Mouse (Mus musculus): ENCODE results near the gene Tspoap1. TPM values are rescaled to one million over a fixed set of nuclear protein-coding genes. Genes with fewer than 3 reads are reported as not detected.
A peak's percentile ranks its signal among the peaks of the same experiment; 100 is the strongest.

Gene Tspoap1
- polyA plus RNA-seq, 1 experiment from 2014 or later = 1.5 TPM

DNA sequence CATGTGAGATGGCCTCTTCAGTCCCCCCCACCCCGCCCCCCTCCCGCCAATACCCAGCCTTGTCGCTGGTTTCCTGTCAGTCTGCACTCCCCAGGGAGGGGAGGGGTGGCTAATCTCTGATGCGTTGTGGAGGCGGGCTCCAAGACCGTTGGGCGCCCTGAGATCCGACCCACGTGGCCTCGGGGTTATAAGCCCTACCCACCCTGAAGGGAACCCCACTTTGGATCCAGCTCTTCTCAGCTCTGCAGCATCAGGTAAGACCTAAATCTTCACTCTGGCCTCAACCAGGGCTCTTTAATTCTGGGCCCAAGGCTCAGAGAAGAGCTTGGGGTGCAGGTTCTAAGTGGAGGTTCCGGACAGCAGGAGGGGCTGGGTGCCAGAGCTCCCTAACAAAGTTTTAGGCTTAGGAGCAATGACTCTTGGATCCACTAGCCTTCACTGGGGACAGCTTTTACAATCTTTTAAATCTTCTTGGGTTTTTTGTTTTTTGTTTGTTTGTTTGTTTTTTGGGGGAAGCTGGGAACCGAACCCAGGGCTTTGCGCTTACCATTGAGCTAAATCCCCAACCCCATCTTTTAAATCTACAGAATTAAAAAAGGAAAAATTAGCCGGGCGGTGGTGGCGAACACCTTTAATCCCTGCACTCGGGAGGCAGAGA is 4.9 kb upstream of the Tspoap1 start:
- Histone ChIP-seq H3K36me3 (no peaks in the 10 kb centered on the region), H3K27ac (peak overlapping the region; percentile 77)

DNA sequence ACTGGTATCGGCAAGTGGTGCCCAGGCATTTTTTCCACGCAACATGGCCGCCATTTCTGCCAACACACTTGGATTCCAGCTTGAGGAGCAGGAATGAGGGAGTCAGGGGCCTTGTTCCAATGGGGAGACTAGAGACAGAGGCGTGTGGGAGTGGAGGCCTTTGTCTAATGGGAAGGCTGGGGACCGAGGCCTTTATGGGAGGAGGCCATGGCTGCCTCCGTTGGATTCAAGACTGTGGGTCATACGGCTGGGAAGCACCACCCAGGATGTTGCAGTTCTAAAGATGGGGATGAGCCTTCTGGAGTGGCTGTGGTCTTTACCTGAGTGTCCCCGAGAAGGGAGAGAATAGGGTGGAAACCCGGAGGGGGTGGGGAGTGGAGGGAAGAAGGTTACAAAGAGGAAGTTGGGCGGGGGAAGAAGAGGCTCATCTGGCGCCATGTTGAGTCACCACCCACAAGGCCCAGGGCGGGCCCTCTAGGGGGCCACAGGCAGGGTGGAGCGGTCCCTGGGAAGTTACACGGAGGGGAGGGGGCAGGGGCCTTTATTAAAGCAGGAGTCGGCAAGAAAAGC is 4.0 kb upstream of the Tspoap1 start:
- H3K9me3 ChIP-seq = no peaks in the 10 kb centered on the region
- H3K27ac ChIP-seq = peak overlapping the region; percentile 19
- 76% methylated on average over 15 of the region's 15 CpGs for WGBS
- DNase-seq (ENCODE audit: low spot score) = no peak
- H3K4me3 ChIP-seq = peak overlapping the region; percentile 46
- H3K4me1 ChIP-seq = peaks cover 23% of the 10 kb centered on the region
- no peaks in the 10 kb centered on the region for H3K36me3 ChIP-seq
- peaks cover 21% of the 10 kb centered on the region for H3K27me3 ChIP-seq (ENCODE audit: insufficient read depth, poor library complexity, severe bottlenecking)

More for the DNA sequence above, 4.9 kb upstream of the Tspoap1 start:
- Histone ChIP-seq H3K4me1 (peaks cover 21% of the 10 kb centered on the region), H3K9me3 (no peaks in the 10 kb centered on the region), H3K4me3 (peak overlapping the region; percentile 46), H3K27me3 (ENCODE audit: insufficient read depth, poor library complexity, severe bottlenecking) (peaks cover 12% of the 10 kb centered on the region)
- 59% methylated on average over 17 of the region's 17 CpGs for WGBS
- peak; percentile 95 for DNase-seq (ENCODE audit: low spot score)

DNA sequence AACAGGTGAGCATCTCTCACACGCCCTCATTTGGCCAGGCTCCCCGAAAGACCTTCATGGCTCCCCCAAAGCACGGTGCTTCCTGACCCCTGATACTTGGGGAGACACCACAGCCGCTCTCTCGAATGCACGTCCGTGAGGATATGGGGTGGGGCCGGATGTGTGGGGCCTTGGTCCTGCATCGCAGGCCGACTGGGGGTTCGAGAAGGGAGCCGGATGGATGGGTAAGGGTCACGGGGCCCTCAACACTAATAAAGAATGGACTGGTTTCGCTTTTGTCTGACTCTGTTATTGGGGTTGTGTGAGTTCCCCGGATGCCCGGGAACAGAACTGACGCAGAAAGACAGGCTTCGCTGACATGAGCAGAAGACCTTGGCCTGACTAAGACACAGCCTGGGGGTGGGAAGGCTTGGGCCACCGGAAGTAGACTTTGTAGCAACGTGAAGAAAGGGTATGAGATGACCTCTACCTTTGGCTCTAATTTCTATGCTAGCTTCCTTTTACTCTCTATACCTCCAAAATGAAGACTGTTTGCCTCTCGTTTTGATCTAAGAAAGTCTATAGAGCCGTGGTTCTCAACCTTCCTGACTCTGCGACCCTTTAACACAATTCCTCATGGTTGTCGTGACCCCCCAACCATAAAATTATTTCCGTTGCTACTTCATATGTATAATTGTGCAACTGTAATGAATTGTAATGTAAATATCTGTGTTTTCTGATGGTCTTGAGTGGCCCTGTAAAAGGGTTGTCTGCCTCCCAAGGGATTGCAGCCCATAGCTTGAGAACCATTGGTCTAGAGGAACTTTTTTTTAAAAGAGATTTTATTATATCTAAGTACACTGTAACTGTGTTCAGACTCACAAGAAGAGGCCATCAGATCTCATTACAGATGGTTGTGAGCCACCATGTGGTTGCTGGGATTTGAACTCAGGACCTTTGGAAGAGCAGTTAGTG is 3.1 kb upstream of the Tspoap1 start:
- H3K36me3 ChIP-seq = no peaks in the 10 kb centered on the region
- H3K9me3 ChIP-seq = no peaks in the 10 kb centered on the region
- peak overlapping the region; percentile 19; the same call in 1 of the 2 replicates for H3K27ac ChIP-seq
- whole genome bisulfite sequencing = 80% methylated on average over 25 of the region's 25 CpGs
- no peak for DNase-seq (ENCODE audit: low spot score)
- peaks cover 16% of the 10 kb centered on the region for H3K4me1 ChIP-seq
- peak overlapping the region; percentile 46 for H3K4me3 ChIP-seq
- H3K27me3 ChIP-seq (ENCODE audit: insufficient read depth, poor library complexity, severe bottlenecking) = peaks cover 30% of the 10 kb centered on the region

DNA sequence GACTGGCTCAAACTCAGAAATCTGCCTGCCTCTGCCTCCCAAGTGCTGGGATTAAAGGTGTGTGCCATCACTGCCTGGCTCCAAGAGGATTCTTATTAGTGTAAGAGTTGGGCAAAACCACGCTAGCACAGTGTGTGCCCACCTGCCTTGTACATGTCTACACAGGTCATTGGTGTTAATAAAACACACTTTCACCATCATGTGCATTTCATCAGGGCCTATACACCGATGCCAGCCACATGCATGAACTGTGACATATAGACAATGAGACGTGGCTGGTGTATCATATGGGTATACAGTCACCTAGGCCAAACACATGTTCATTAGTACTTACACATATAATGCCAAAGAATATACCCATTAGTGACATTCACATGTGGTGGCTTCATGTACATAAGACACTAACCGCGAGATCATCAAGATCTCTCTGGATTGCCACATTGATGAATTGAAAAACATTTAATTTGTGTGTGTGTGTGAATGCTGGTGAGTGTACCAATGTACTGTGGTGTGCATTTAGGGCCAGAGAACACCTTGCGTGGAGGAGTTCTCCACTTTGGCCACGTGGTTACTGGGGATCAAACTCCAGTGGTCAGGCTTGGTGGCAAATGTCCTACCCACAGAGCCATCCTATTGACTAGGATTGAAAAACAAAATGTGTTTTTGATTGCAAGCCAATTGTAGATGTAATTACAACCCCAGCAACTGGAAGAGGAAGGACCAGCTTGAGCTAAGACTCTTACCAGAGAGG is 2.0 kb upstream of the Tspoap1 start:
- Histone ChIP-seq H3K4me1 (peaks cover 18% of the 10 kb centered on the region), H3K36me3 (no peaks in the 10 kb centered on the region), H3K4me3 (no peak overlapping the region), H3K27ac (no peak overlapping the region), H3K9me3 (no peaks in the 10 kb centered on the region), H3K27me3 (ENCODE audit: insufficient read depth, poor library complexity, severe bottlenecking) (peaks cover 41% of the 10 kb centered on the region)
- WGBS = 73% methylated on average over 7 of the region's 7 CpGs
- no peak for DNase-seq (ENCODE audit: low spot score)

DNA sequence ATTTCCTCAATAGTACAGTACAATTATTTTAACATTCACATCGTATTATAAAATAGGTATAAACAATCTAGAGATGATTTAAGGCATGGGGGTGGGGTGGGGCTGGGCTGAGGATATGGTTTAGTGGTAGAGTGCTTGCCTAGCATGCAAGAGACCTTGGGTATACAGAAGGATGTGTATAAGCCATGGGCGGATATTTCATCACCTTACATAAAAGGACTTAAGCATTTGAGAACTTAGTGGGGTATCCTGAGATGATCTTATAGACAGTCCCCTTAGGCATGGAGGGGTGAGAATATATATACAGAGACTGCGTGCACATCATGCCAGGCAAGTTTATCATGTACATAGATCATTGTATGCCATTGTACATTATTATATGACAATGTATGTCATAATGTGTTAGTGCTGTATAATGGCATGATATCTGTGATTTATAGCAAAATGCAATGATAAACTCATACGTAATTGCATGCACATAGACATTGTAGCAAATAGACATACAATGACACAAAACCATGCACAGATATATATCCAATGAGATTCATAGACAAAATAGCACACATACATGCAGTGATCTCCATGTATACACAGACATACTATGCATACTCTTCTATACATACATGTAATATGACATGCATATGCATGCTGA is 1.3 kb upstream of the Tspoap1 start:
- no peak overlapping the region for H3K27ac ChIP-seq
- peaks cover 23% of the 10 kb centered on the region for H3K4me1 ChIP-seq
- 61% methylated on average over 4 of the region's 4 CpGs for WGBS
- peaks cover 48% of the 10 kb centered on the region for H3K27me3 ChIP-seq (ENCODE audit: insufficient read depth, poor library complexity, severe bottlenecking)
- H3K36me3 ChIP-seq = no peaks in the 10 kb centered on the region
- DNase-seq (ENCODE audit: low spot score) = no peak
- no peaks in the 10 kb centered on the region for H3K9me3 ChIP-seq
- H3K4me3 ChIP-seq = no peak overlapping the region

DNA sequence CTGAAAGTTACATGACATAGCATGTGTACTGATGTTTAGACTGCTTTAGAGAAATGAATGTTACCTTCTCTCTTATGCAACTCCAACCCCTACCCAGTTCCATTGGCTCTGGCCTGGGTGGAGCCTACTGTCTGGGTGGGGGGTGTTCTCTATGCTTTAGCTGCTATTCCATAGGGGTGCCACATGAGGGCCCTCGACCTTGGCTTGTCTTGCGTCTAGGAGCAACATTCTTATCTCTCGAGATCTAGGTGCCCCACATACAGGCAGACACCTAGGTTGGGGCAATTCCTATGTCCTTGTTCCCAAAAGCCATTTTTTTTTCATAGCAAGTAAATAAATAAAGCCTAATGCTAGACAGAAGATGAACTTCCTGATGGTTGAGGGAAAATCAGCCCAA is 734 bp upstream of the Tspoap1 start:
- DNase-seq (ENCODE audit: low spot score) = peak; percentile 77
- Histone ChIP-seq H3K4me1 (peaks cover 23% of the 10 kb centered on the region), H3K27me3 (ENCODE audit: insufficient read depth, poor library complexity, severe bottlenecking) (peaks cover 54% of the 10 kb centered on the region), H3K4me3 (no peak overlapping the region), H3K9me3 (no peaks in the 10 kb centered on the region), H3K27ac (no peak overlapping the region), H3K36me3 (no peaks in the 10 kb centered on the region)
- 7% methylated on average over 3 of the region's 3 CpGs for WGBS

DNA sequence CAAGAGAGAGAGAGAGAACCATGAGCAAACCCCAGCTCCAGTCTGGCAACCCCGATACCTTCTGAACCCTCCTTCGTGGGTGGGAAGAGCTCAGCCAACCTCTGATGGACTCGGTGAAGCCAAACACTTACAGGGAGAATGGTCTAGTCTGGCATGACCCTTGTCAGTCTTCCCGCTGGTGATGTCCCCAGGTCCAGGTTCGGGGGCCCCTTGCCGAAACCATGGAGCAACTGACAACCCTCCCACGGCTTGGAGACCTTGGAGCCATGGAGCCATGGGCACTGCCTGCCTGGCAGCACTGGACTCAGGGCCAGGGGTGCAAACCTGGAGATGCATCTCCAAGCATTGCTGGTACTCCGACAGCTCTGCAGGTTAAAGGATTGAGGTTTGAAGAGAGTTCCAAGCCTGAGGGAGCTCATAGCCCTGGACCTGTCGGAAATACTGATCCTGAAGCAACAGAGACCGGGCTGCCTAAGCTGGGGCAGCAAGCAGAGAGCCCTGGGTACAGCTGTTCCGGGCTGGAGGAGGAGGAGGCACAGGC is 910 bp downstream of the Tspoap1 start:
- Histone ChIP-seq H3K27ac (no peak overlapping the region), H3K27me3 (ENCODE audit: insufficient read depth, poor library complexity, severe bottlenecking) (peaks cover 70% of the 10 kb centered on the region), H3K9me3 (no peaks in the 10 kb centered on the region), H3K4me3 (no peak overlapping the region), H3K4me1 (peaks cover 25% of the 10 kb centered on the region), H3K36me3 (no peaks in the 10 kb centered on the region)
- DNase-seq (ENCODE audit: low spot score) = no peak
- WGBS = 64% methylated on average over 11 of the region's 11 CpGs

DNA sequence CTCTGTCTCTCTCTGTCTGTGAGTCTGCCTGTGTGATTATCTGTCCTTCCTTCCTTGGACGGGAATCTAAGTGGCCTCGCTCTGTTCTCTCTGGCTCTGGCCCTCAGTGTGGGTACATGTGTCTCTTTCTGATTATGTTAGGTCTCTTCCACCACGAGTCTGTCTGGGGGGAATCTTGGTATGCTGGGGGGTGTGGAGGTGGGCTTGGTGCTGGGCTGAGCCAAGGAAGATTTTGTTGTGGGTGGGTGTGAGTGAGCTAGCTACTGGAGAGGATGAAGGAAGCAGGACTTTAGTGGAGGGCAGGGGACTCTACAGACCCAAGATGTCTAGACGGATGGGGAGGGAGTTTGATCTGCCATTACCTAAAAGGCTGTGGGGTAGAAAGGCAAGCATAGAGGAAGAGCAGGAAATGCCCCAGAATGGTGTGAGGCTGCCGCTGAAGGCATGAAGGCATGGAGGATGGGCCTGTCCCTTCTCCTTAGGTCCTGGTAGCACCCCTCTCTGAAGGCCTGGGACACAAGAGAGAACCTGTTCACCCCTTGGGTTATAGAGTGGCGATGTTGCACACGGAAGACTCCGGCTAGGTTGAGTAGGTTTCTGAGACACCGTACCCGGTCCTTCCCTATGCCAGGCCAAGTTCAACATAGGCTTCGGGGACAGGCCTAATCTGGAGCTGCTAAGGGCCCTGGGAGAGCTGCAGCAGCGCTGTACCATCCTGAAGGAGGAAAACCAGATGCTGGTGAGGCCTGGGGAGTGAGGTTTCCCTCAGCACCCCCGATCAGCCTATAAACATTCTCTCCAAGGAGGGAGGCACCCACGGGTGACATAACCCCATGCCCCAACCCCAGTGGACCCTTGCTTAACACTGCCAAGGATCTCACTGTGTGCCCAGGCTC is 1.7 kb downstream of the Tspoap1 start:
- Histone ChIP-seq H3K27ac (no peak overlapping the region), H3K27me3 (ENCODE audit: insufficient read depth, poor library complexity, severe bottlenecking) (peaks cover 78% of the 10 kb centered on the region), H3K4me3 (no peak overlapping the region), H3K9me3 (no peaks in the 10 kb centered on the region), H3K4me1 (peaks cover 25% of the 10 kb centered on the region), H3K36me3 (no peaks in the 10 kb centered on the region)
- DNase-seq (ENCODE audit: low spot score) = no peak
- 74% methylated on average over 14 of the region's 14 CpGs for WGBS

DNA sequence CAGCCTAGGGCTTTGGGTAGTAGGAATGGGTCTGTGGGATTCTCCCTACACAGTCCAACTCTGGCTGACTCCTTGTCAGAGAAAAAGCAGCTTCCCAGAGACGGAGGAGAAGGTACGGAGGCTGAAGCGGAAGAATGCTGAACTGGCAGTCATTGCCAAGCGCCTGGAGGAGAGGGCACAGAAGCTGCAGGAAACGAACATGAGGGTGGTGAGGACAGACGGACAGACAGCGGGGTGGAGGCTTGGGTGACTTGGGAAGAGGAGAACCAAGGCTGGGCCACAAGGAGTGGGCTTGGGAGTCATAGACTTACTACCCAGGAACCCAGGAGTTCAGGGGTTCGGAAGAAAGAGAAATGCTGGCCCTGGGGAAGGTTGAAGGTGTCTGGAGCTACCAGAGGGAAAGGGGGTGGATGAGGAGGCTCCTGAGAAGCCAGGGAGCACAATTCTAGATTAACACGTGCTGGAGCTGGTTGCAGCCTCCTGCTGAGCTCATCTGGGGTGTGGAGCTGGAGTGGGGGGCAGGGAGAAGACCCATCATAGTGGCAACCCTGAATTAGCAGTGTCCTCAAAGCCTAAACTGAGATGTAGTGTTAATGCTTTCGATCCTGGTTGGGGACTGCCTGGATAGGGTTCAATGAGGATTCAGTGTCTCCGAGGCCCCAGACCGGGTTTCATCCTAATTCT is 2.5 kb downstream of the Tspoap1 start:
- no peak for DNase-seq (ENCODE audit: low spot score)
- no peak overlapping the region for H3K4me3 ChIP-seq

DNA sequence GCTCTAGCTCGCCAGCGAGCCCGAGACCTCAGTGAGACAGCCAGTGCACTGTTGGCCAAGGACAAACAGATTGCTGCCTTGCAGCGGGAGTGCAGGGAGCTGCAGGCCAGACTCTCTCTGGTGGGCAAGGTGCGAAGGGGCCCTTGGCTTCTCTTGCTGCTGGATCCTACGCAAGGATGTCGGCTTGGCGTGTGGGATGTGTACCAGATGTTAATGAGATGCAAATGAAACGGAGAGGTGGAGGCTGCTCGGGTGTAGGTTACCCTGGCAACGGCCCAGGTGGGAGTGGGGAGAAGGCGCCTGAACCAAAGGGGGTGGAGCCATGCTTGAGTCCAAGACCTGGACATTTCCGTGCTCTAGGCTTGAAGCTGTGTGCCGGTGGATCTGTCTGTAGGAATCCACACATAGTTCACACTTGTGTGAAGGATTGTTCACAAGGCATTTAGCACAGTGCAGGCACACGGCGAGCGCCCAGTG is 3.2 kb downstream of the Tspoap1 start:
- peaks cover 93% of the 10 kb centered on the region for H3K27me3 ChIP-seq (ENCODE audit: insufficient read depth, poor library complexity, severe bottlenecking)
- H3K4me3 ChIP-seq = peak overlapping the region; percentile 62
- no peaks in the 10 kb centered on the region for H3K9me3 ChIP-seq
- no peak for DNase-seq (ENCODE audit: low spot score)
- no peaks in the 10 kb centered on the region for H3K36me3 ChIP-seq
- peaks cover 25% of the 10 kb centered on the region for H3K4me1 ChIP-seq
- 1% methylated on average over 17 of the region's 17 CpGs for WGBS
- peak overlapping the region; percentile 59; the same call in 1 of the 2 replicates for H3K27ac ChIP-seq

More for the DNA sequence above, 2.5 kb downstream of the Tspoap1 start:
- no peaks in the 10 kb centered on the region for H3K36me3 ChIP-seq
- no peak overlapping the region for H3K27ac ChIP-seq
- H3K9me3 ChIP-seq = no peaks in the 10 kb centered on the region
- WGBS = 36% methylated on average over 12 of the region's 12 CpGs
- peaks cover 25% of the 10 kb centered on the region for H3K4me1 ChIP-seq
- peaks cover 86% of the 10 kb centered on the region for H3K27me3 ChIP-seq (ENCODE audit: insufficient read depth, poor library complexity, severe bottlenecking)
